Mouse (Mus musculus) CD8-positive naive resting alpha-beta T cell, adult 57 days (primary cell): Measurements from ENCODE around the gene Tom1. TPM values are rescaled to one million over a fixed set of nuclear protein-coding genes. Genes with fewer than 3 reads are reported as not detected.

ENCODE experiments used
- total RNA-seq: library from RNA; stranded (reverse); gene quantifications from one replicate; pipeline ENCODE4 v1.2.4, GENCODE M21; 2023

Gene Tom1
- total RNA-seq = 18.5 TPM

DNA sequence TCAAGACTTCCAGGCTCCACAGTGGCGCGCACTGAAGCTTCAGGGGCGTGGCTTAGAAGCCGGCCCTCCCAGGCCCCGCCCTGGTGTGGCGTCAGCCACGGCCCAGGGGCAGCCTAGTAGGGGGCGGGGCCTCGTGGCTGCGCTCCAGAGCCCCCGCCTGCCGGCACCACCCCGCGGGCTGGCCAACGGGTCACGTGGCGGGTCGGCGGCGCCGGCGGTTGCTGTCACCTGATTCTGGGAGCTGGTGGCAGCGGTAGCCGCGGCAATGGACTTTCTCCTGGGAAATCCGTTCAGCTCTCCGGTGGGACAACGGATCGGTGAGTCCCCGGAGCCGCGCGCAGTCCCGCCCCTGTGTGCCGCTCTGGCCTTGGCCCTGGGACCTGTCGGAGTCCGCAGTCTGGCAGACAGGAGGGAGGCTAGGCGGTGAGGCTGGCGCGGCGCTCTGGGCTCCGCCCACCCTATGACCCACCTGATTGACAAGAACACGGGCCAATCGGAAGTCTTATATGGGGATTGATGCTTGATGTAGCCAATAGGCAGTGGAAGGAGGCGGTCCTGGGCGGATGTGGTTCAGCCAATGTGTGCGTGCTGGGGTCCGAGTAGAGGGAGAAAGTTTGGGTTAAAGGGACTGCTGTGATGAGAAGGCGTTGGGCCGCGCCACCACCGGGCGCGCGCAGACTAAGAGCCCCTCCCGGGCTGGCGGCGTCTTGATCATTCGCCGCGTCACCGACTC is at the start of gene Tom1:
TSS of gene Tom1 (plus strand) at position 195 of the 733 bp plus-strand sequence.

DNA sequence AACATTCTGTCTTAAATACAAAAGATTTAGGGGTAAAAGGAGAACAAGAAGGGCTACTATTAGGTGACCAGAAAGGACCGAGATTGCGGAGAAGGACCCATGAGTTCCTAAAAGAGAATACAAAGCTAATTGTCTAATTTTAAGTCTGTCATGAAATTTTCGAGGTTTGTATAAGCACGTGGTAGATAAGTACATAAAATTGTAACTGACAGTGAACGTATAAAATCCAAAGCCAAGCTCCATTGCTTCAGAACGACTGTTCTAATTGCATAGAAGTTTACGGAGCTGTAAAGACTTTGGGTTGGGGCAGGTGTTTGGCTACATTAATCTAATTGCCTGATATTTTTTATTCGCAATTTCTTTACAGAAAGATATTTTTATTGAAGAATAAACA is 40.4 kb upstream of the Tom1 start, which contains the start of gene Hmgxb4:
TSS of gene Hmgxb4 (plus strand) at position 276 of the 394 bp plus-strand sequence.

DNA sequence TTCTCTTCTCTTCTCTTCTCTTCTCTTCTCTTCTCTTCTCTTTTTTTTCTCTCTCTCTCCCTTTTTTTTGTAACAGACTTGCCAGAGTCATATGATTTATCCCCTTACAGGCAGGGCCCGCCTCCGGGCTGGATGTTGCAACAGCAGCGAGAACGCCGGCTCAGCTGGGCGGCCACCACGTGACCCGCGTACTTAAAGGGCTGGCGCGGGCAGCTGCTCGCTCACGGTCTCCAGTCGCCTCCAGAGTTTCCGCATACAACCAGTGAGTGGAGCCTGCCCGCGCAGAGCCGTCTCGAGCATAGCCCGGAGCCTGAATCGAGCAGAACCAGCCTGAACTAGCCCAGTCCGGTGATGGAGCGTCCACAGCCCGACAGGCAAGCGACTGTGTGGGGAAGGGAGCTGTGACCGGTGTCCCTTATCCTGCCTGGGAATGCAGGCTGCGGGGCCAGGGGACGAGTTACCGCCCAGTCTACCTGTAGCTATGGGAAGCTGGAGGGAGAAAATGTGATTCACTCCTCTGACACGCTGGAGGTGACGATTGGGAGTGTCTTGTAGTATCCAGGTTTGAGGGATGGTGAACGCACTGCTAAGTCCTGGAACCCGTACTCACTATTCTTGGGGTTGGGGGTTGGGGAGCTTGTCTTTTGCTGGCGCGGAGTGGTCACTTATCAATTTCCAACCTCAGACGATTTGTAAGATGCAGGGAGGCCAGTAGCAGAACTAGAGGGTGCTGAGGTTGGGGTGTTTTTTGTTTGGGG is 60.1 kb downstream of the Tom1 start, which contains the start of gene Hmox1:
TSS of gene Hmox1 (plus strand) at position 223 of the 758 bp plus-strand sequence.

DNA sequence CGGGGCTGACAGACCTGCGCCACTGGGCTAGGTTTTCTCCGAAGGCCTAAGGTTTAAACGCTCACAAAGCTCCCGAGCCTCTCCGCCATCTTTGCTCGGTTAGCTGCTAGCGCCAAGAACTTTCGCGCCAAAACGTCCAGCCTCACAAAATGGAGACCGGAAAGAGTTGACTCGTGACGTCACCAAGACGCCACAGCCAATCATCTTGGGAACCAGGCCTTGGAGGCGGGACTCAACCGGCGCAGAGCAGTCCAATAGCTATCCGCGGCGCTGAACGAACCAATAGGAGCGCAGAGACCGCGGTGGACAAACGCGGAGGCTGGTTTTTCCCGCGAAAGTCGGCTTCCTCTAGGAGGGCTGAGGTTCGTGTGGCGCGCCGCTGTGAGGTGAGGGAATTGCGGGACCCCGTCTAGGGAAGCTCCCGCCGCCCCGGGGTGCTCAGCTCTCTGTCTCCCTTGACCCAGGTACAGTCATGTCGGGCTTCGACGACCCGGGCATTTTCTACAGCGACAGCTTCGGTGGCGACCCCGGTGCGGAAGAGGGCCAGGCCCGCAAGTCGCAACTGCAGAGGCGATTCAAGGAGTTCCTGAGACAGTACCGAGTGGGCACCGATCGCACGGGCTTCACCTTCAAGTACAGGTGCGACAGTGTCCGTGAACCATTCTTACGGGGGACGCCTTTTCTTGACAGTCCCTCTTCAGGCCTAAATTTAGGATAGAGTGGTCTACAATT is 75.9 kb downstream of the Tom1 start, which contains the start of gene Mcm5:
TSS of gene Mcm5 (plus strand) at position 334 of the 732 bp plus-strand sequence.

Other genes with a start within 250 kb of the Tom1 start
- gene Isx, start 160.5 kb upstream of the Tom1 start, total RNA-seq = not detected
- 45.1 TPM for gene Hmgxb4, start 40.3 kb upstream of the Tom1 start, total RNA-seq
- 11.5 TPM for gene Hmox1, start 59.9 kb downstream of the Tom1 start, total RNA-seq
- gene Mcm5, start 75.9 kb downstream of the Tom1 start, total RNA-seq = 46.1 TPM
- not detected for gene Rasd2, start 180.2 kb downstream of the Tom1 start, total RNA-seq